Mouse (Mus musculus) adrenal gland (tissue): ENCODE measurements around the gene Atp8a1.

Source experiments
- intact Hi-C: fragments of 180-260 bp; cut with DNase I; formaldehyde crosslinking; loops from one replicate; pipeline ENCODE4 v1.15.1; 2025

Atp8a1 gene

GRCm38 (mm10) chr5:67685906-67686305, 161.3 kb downstream of the Atp8a1 start:
- intact Hi-C loops = no loop called here

- intact Hi-C loops = no loop called here
Observed at GRCm38 (mm10) chr5:67685461-67685860, 161.8 kb downstream of the Atp8a1 start.

DNA sequence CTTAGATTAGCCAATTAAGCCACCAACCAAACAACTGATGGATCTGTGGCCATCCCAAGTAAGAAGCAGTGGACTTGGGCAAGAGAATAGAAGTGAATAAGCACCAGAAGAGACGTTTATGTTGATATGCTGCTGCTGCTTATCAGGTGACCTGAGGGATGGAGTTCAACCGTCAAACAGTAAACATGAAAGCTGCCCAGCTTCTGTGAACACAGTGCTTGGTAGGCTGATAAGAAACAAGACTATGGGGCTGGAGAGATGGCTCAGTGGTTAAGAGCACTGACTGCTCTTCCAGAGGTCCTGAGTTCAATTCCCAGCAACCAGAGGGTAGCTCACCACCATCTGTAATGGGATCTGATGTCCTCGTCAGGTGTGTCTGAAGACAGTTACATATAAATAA, 168.4 kb downstream of the Atp8a1 start:
- intact Hi-C loops = no loop called here

DNA sequence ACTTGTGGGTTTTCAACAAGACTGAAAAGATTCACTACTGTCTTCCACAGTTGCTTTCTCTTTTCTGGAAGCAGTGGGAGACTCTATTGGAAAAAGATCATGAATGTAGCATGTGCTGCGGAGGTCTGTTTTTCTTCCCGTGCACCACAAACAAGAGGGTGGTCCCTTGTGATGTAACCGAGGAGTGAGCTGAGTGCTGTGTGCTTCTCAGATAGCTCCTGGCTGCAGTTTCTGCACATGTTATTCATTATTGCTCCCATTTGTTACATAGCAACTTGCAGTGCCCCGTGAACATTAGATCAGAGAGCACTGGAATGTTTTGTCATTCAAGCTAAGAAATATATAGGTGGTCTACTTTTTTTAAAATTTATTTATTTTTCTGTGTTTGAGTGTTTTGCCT, 174.2 kb downstream of the Atp8a1 start:
- intact Hi-C loops = no loop called here

- intact Hi-C loops = no loop called here
Observed at GRCm38 (mm10) chr5:67670158-67670557, 177.1 kb downstream of the Atp8a1 start.

DNA sequence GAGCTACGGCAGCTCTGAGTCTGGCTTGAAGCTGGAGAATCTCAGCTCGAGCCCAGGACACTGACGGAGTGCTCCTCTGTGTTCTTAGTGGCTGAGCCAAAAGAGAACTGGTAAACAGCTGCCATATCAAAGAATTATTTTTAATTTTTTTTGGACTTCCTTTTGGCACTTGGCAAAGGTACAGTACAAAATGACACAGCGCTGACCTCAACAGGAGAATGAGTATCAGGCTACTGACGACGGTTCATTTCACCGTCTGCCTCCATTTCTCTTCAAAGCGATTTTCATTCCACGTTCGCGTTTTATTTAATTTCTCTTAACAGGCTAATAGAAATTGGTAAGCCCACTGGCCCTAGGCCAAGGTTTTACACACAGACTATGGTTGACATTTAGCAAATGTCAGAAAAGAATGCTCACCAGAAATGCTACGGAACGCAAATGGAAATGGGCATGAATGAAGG, 177.8 kb downstream of the Atp8a1 start:
- intact Hi-C loops = no loop called here

DNA sequence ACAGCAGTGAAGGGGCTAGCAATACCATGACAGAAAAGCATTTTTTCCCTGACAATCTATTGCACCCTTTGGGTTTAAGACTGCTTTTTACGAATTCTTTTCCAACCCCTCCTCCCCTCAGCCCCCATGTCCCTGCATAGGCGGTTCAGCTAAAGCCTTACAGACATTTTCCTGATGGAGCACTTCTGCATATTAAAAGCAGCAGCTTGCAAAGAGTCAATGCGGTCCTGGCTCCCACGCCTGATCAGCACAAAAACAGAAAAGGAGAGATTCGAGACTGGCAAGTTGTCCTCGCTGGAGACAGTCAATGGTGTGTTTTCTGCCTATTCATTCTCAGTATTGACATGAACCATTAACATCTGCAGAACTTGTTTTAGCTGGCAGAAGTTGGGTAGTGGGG, 184.5 kb downstream of the Atp8a1 start:
- intact Hi-C loops = no loop called here

- intact Hi-C loops = no loop called here
Observed at GRCm38 (mm10) chr5:67659864-67660263, 187.4 kb downstream of the Atp8a1 start.

DNA sequence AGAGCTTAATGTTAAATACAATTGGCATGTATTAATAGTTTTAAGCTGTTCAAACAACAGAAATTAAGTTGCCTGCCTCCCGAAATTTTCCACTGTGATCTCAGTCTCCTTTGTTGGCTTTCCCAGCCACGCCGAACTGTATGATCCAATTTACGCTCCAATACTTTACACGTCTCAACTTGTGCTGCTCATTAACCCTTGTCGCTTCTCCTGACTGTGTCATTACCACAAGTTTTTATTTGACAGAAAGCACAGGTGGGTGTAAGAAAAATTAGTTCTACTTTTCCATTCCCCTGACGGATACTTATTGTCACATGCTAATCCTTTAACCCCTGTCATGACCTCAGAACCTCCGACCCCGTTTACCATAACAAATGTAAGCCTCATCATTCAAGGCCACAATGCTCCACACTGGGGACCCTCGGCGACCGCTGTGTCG, 190.4 kb downstream of the Atp8a1 start:
- intact Hi-C loops = no loop called here

- intact Hi-C loops = no loop called here
Observed at GRCm38 (mm10) chr5:67655696-67656519, 191.3 kb downstream of the Atp8a1 start.

DNA sequence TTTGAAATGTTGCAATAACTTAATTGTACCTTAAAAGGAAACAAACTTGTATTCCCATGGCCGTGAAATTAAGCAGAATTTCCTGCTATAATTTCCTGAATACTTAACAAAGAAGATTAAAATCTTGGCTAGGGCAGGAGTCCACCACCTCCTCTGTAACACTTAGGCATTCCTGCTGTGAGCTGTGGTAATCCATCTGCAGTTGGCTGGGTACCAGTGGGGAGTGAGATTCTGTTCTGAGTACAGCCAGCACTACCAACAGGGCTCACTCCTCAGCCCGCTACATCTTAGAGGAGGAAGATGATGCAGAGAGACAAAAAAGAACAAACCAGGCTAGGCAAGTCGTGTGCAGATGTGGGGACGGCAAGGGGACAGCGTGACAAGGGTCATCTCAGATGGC, 192.7 kb downstream of the Atp8a1 start:
- intact Hi-C loops = no loop called here

GRCm38 (mm10) chr5:67653543-67653942, 193.7 kb downstream of the Atp8a1 start:
- intact Hi-C loops = no loop called here

DNA sequence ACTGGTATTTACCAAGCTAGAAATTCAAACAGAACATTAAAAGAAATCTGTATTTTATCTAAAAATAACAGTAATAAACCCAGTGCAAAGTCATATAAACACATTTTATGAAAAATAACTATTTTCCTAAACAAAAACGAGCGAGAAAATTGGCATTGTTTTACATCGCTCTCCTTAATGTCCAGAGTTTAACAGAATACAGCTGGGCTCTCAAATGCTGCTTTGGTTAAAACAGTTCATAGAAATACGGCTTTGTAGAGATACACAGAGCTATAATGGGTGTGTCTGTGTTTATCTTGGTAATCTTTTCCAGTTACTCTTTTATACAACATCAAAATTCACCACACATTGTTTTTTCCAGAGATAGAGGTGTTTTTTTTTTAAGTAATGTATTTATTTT, 194.8 kb downstream of the Atp8a1 start:
- intact Hi-C loops = no loop called here

DNA sequence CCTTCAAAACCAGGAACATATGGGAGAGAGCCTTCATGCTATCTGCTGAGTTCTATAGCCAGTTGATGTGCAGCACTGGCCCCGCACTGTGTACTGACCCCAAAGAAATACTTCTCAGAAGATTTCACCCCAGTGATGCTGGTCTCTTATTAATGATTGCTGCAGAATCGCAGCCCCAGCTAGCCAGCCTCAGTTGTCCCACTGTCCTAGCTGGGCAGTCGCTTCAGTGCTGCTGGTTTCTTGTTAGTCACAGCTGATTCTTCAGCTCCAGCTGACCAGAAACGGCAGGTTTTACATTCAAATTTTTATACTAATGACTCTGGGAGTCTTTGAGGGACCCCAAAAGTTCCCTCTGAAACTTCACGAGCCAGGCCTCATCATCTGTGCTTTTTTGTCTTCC, 197.2 kb downstream of the Atp8a1 start:
- intact Hi-C loops = no loop called here

- intact Hi-C loops = no loop called here
Observed at GRCm38 (mm10) chr5:67649156-67649555, 198.1 kb downstream of the Atp8a1 start.

- intact Hi-C loops = no loop called here
Observed at GRCm38 (mm10) chr5:67647568-67647967, 199.7 kb downstream of the Atp8a1 start.

DNA sequence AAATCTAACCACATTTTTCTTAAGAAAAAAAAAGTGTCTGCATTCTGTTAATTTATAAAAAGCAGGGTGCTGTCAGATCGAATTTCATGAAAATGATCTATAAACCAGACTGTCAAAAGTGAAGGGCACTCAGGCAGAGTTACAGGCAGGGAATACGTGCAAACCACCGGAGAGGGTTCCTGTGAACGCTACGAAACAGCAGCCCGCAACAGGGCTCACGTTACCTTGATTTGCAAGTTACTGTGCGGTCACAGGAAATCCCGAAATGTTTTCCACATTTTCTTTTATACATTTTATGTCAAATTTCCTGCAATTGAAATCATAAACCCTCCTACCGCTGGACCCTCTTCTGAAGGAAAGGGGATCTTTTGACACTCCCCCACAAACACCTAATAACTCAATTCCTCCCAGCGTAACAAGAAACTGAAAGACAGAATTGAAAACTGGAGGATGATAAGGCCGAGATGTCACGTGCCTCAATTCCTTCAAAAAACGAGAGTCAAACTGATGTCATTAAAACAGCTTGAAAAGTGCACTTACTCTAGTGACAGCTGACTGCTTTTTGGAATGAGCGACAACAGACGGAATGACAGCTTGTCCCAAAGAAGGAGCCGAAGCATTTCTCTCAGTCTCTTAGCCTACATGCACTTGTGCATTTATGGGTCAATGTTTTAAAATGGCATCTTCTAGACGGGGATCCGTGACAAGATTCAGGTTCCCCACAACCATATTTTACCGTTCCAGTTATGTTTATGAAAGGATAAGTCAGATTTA, 200.3 kb downstream of the Atp8a1 start:
- intact Hi-C loops = no loop called here

GRCm38 (mm10) chr5:67643537-67644255, 203.5 kb downstream of the Atp8a1 start:
- intact Hi-C loops = no loop called here

- intact Hi-C loops = no loop called here
Observed at GRCm38 (mm10) chr5:67641406-67642120, 205.7 kb downstream of the Atp8a1 start.

- intact Hi-C loops = no loop called here
Observed at GRCm38 (mm10) chr5:67640596-67641312, 206.5 kb downstream of the Atp8a1 start.
